Mouse (Mus musculus) CH12F3 (cell line): ENCODE data around the gene Zdhhc6.

ENCODE experiments used
- in situ Hi-C: fragments of 300-500 bp; cut with MboI; formaldehyde crosslinking; loops from 2 replicates; pipeline ENCODE4 v1.14.3; 2020; ENCODE audit warnings: low sequenced_read_pairs

Zdhhc6 gene

DNA sequence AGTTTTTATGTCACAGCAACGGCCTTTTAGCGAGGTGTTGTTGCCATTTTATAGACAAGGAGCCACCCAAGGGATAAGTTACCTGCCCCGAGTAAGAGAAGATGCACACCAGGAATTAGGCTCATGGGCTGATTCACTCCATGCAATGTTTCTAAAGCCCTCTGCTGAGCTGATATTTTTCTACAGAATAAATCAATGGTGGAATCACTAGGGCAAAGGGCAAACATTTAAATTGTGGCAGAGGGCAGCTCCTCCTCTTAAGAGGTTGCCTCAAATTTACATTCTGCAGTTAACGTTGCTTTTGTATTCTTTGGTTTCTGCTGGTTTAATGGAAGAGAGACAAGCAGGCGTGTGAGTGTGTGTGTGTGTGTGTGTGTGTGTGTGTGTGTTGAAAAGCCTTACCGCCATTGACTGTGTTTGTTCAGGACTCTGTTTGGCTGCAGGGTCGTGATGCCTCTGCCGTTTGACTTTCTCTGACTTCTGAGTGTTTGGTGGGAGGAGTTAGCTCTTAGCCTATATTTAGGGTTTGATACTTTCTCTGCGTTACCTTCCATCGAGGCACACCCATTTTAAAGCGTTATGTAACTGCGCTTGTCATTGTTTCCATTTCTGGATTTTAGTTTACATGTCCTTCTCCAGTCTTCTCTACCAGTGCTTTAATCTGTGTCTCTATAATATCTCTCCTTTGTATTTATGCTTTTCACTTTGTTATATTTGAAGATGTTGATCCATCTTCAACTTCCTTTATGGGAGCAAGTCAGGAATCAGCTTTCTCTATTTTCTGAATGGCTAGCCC is 55.2 kb downstream of the Zdhhc6 start:
- in situ Hi-C loops: no loop called here

DNA sequence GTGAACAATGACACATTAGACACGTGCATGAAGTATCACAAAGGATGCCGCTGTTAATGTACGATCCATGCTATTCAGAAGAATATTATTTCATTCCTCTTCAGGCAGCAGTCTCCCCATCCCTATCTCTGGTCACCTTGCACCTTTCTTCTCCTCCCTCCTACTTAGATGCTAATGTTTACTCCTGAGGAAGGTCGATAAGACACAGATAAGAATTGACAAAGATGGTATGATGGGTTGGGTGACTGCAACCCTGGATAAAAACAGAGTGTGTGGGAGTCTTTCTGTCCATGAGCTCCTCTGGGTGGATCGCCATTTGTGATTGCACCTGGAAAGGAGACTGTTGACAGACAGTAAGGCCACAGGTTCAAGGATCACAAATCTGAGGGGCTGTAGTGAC is 57.3 kb downstream of the Zdhhc6 start:
- in situ Hi-C loops: no loop called here

DNA sequence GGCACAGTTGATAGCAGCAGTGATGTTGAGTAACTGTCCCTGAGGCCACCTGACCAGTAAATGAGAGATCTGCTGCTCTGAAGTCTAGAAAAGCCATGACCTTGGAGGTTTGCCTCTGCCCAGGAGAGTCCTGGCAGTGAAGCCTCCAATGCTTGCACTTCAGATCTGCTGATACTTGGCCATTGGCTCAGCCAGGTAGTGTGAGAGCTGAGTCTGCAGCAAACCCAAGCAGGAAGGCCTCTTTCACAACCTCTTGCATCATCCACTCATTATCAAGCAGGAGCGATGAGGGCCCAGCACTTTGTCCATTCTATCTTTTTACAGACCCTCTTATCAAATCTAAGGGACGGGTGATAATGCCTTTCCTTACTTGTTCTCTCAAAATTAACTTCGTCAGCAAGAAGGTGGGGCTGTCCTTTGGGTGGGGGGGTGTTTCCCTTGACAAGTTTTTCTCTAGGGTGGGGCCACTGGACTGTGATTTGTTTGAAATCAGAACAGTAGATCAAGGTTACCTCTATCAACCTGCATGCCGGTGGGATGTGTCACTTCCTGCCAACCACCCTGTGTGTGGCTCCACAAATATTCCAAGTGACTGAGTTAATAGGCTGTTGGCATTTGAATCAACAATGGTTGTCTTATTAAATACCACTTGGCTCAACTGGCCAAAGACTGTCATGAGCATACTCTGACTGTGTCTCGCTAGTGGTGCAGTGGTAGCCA is 58.0 kb downstream of the Zdhhc6 start:
- in situ Hi-C loops: no loop called here

GRCm38 (mm10) chr19:55256156-55256555 is 59.7 kb downstream of the Zdhhc6 start:
- in situ Hi-C loops: no loop called here

DNA sequence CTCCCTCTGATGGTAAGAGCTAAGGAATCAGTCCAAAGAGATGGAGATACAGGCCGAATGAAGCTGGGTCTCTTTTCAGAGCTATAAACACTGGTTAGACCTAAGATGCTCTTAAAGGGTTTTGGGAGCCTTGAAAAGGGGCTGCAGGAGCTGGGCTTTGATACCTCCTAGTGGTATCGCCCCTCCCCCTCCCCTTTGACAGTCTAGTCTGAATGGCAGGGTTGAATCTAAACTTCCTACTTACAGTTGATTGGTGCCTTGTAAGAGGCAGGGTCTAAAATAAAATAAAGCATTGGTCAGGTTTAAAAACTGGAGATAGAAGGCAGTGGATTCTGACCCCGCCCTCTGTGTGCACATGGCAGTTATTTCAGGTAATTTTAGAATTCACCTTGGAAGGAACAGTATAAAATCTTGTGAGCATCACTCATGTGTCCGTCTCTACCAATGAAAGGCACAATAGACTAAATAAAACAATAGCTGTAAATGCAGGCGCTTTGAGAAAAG is 61.3 kb downstream of the Zdhhc6 start:
- in situ Hi-C loops: no loop called here

DNA sequence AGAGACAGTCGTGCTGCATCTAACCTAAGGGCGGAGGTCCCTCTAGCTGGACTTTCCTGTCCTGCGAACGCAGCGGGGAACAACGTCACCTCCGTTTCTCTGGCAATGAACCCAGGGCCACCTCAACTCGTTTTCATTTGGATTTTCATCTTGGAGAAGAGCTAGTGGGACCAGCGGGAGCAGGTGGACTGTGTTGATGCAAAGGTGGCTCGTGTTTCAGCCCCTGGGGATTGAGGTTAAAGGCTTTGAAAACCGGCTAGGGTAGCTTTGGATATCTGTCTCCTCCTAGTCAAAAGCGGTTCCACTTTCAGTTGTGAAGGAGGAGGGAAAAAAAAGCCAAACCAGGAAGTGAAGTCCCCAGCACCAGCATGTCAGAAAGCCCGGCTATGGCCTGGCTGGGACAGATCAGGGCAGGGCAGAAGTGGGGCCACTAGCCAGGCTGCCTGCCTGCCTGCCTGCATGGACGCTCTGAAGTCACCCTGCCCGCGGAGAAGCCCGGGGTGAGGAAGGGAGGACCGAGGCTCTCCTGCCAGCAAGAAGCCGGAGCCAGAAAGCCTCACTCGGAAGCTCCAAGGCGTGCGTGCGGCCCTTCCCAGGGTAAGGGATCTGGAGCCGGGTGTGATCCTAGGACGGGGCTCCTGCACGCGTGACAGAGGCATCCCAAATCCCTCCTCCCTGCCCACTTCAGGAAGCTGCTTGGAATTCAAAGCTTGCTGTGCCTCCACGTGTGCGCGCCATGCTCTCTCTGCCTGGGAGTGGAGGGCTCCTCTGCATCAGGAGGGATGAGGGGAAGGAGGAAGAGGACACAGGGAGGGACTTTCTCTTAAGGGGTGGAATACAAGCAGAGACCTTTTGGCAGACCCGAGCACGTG is 62.0 kb downstream of the Zdhhc6 start:
- in situ Hi-C loops: no loop called here

GRCm38 (mm10) chr19:55253239-55253569 is 62.6 kb downstream of the Zdhhc6 start:
- in situ Hi-C loops: no loop called here

GRCm38 (mm10) chr19:55251383-55252124 is 64.3 kb downstream of the Zdhhc6 start, which contains the start of gene Acsl5:
TSS of gene Acsl5 (plus strand) at chr19:55251938.
- in situ Hi-C loops: no loop called here

DNA sequence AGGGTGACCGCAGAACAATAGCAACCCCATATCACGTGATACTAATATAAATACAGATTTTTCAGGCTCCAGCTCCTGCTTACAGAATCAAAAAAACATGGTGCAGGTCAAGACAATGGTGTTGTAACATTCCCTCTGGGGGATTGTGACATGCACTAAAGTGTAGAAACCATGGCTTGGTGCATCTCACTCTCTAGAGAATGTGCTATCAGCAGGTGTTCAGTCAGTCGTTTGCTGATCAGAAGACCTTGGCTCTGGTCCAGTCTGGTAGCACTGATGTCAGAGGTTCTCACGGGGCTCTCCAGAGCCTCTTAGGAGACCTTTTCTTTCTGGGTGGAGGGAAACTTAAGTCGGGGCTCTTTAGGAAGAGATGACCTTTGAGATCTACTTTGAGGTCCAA is 65.4 kb downstream of the Zdhhc6 start:
- in situ Hi-C loops: no loop called here

DNA sequence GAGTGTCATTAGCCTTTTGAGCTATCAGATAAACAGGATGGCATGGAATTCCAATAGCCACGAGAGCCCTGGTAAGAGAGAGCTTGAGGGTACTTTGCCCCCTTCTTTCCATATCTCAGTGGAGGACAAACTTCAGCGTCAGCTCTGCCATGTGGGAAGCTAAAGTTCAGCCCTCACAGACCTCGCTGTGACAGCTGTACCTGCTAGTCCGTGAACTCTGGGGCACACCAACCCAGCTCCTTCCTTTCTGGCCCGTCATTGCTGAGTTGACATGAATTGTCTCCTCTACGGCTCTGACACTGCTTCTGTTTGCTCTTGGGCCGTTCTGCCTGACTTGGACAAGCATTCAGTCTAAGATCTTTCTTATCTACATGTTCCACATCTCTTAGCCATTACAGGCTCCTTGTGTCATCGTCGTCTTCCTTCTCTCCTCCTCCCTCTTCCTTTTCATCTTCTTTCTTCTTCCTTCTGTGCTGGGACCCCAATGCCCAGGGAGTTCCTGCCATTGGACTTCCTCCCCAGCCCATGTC is 67.8 kb downstream of the Zdhhc6 start:
- in situ Hi-C loops: no loop called here

DNA sequence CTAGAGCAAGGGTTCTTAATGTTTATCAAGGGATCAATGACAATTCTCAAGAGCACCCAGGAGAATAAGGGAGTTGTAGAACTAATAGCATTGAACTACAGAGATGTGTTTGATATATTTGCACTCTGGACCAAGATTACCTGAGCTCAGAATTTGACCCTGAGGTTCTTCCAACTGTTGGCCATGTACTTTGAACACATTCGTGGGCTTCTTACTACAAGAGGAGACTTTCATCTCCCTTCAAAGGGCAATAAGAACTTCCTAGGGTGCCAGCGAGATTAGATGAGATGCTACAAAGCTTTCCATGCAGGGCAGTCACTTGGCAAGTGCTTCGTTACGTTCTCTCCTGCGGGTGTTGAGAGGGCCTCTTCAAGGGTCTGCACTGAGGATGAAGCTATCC is 68.3 kb downstream of the Zdhhc6 start:
- in situ Hi-C loops: no loop called here

- in situ Hi-C loops: no loop called here
Observed at GRCm38 (mm10) chr19:55244791-55245231, 71.0 kb downstream of the Zdhhc6 start.

- in situ Hi-C loops: no loop called here
Observed at GRCm38 (mm10) chr19:55241186-55241645, 74.6 kb downstream of the Zdhhc6 start, which contains the start of gene Gucy2g. TSS of gene Gucy2g (minus strand) at chr19:55241236.

- in situ Hi-C loops: no loop called here
Observed at GRCm38 (mm10) chr19:55239766-55240426, 75.9 kb downstream of the Zdhhc6 start.

GRCm38 (mm10) chr19:55236564-55236963 is 79.3 kb downstream of the Zdhhc6 start:
- in situ Hi-C loops: no loop called here

DNA sequence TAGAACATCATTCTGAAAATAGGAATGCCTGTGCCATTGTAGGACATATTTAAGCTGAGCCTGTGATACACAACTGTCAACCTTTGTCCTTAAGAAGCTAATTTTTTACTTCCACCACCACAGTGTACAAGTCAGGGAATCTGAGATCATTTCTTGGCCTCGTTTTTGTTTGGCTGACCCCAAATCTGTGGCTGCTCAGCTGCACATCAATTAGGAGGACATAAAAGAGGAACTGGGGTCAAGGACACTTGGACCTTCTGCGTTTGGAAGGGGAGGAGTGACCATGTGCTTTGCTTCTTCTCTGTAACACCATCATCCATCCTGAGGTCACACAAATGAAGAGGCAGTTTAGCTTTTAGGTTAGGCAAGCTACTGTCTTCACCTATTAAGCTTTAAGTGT is 79.8 kb downstream of the Zdhhc6 start:
- in situ Hi-C loops: no loop called here

DNA sequence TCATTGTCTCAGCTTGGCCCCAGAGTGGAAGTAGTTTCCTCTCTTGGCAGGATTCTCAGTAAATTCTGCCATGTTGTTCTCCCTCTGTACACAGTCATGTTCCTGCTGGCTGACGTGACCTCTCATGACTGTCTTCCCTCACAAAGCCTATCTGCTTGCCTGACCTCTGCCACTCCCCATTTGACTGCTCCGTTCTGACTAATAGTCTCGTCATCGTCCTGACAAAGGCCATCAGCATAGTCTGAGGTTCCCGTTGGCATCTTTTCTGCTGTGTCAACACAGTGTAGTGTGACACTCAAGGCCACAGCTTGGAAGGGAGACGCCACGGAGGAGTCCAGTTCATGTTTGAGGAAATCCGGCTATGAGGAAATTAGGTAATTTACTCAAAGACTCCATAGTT is 83.7 kb downstream of the Zdhhc6 start:
- in situ Hi-C loops: no loop called here

GRCm38 (mm10) chr19:55231081-55231480 is 84.8 kb downstream of the Zdhhc6 start:
- in situ Hi-C loops: no loop called here

- in situ Hi-C loops: no loop called here
Observed at GRCm38 (mm10) chr19:55227135-55227534, 88.7 kb downstream of the Zdhhc6 start.
